Comparison of ENCODE assay signal across 20 mouse cellular contexts in genomic region chr9:28800100-28800499, GRCm38 (mm10).
DNase-seq lines count a peak whose midpoint lies in the region; ATAC-seq and TF ChIP-seq lines count a peak whose summit lies in the region.
"Had no signal": no experiment of that assay in that cellular context is flagged by ENCODE, and none has a peak within 500 bp of the region (broad histone marks: within the 10 kb centered on the region; RNA-seq: fewer than 3 reads in every experiment).

No protein-coding gene starts in this region.

- 4% methylated on average over 2 of the region's 2 CpGs for WGBS in hindbrain, embryonic 10.5 days
- 17% methylated on average over 2 of the region's 2 CpGs for WGBS in hindbrain, postnatal 0 days
- 15% methylated on average over 2 of the region's 2 CpGs for WGBS in forebrain, embryonic 13.5 days

- no peak for TF ChIP-seq CTCF in hindbrain, postnatal 0 days (IDR thresholded peaks at IDR 0.05; ENCODE audit: low read depth)

- no peaks in the 10 kb centered on the region for H3K36me3 ChIP-seq in hindbrain, embryonic 10.5 days
- H3K36me3 ChIP-seq in hindbrain, postnatal 0 days (ENCODE audit: insufficient read depth, low read length), result no peaks in the 10 kb centered on the region
- H3K36me3 ChIP-seq in forebrain, embryonic 13.5 days (ENCODE audit: poor library complexity, severe bottlenecking), result no peaks in the 10 kb centered on the region
- H3K36me3 ChIP-seq: embryonic facial prominence, embryonic 15.5 days; heart, embryonic 12.5 days; hindbrain, embryonic 12.5 days; intestine, embryonic 15.5 days had no signal

- no peak overlapping the region for H3K4me2 ChIP-seq in hindbrain, postnatal 0 days (ENCODE audit: low read depth, low read length)
- H3K4me2 ChIP-seq in forebrain, embryonic 13.5 days, result no peak overlapping the region
- H3K4me2 ChIP-seq: embryonic facial prominence, embryonic 15.5 days; heart, embryonic 12.5 days; hindbrain, embryonic 12.5 days; intestine, embryonic 15.5 days had no signal

- no peak overlapping the region for H3K4me3 ChIP-seq in hindbrain, embryonic 10.5 days
- H3K4me3 ChIP-seq in hindbrain, postnatal 0 days (ENCODE audit: low read length), result no peak overlapping the region
- no peak overlapping the region for H3K4me3 ChIP-seq in brown adipose tissue, adult 24 weeks (ENCODE audit: insufficient read depth, low read depth, low read length)
- H3K4me3 ChIP-seq in forebrain, embryonic 13.5 days, result no peak overlapping the region
- H3K4me3 ChIP-seq: embryonic facial prominence, embryonic 15.5 days; erythroblast, embryonic 14.5 days; heart, embryonic 12.5 days; hindbrain, embryonic 12.5 days; intestine, embryonic 15.5 days had no signal

- no peak overlapping the region for H3K27ac ChIP-seq in hindbrain, embryonic 10.5 days
- H3K27ac ChIP-seq in hindbrain, postnatal 0 days, result no peak overlapping the region
- H3K27ac ChIP-seq in brown adipose tissue, adult 24 weeks (replicated peaks; ENCODE audit: low read depth, low read length), result peak overlapping the region; percentile 25; the same call in 1 of the 2 replicates
- no peak overlapping the region for H3K27ac ChIP-seq in forebrain, embryonic 13.5 days
- H3K27ac ChIP-seq: embryonic facial prominence, embryonic 15.5 days; hindbrain, embryonic 12.5 days; intestine, embryonic 15.5 days had no signal

- no peaks in the 10 kb centered on the region for H3K27me3 ChIP-seq in hindbrain, embryonic 10.5 days (ENCODE audit: insufficient read depth, poor library complexity, severe bottlenecking)
- no peaks in the 10 kb centered on the region for H3K27me3 ChIP-seq in hindbrain, postnatal 0 days (ENCODE audit: insufficient read depth, low read length)
- H3K27me3 ChIP-seq in forebrain, embryonic 13.5 days, result no peaks in the 10 kb centered on the region
- H3K27me3 ChIP-seq: CH12.LX; embryonic facial prominence, embryonic 15.5 days; heart, embryonic 12.5 days; hindbrain, embryonic 12.5 days; intestine, embryonic 15.5 days had no signal

- DNase-seq in hindbrain, embryonic 10.5 days (ENCODE audit: low spot score), result peak; percentile 10
- DNase-seq in hindbrain, postnatal 0 days (ENCODE audit: low spot score), result no peak
- peak; percentile 33 for DNase-seq in forelimb bud, embryonic 11.5 days (ENCODE audit: low read depth, low spot score)
- DNase-seq in adrenal gland, adult (ENCODE audit: inconsistent age in 2 of 2, low spot score in 1 of 2), result no peak
- DNase-seq: adrenal gland, postnatal 10 days; cerebellum, adult 11-12 months; cerebellum, adult 9-11 months; gastrocnemius, postnatal 14 days; heart, postnatal 36 days; kidney, adult 18-20 months had no signal

- no peak for ATAC-seq in hindbrain, postnatal 0 days
- no peak for ATAC-seq in forebrain, embryonic 13.5 days
- ATAC-seq: forebrain, embryonic 16.5 days; hindbrain, embryonic 16.5 days; intestine, embryonic 15.5 days had no signal

- no peaks in the 10 kb centered on the region for H3K9me3 ChIP-seq in hindbrain, embryonic 10.5 days
- H3K9me3 ChIP-seq in hindbrain, postnatal 0 days (ENCODE audit: low read length), result no peaks in the 10 kb centered on the region
- H3K9me3 ChIP-seq in forebrain, embryonic 13.5 days (replicated peaks), result no peaks in the 10 kb centered on the region
- H3K9me3 ChIP-seq: embryonic facial prominence, embryonic 15.5 days; heart, embryonic 12.5 days; hindbrain, embryonic 12.5 days; intestine, embryonic 15.5 days had no signal

- no peak overlapping the region for H3K9ac ChIP-seq in hindbrain, postnatal 0 days (replicated peaks; ENCODE audit: low read length)
- no peak overlapping the region for H3K9ac ChIP-seq in forebrain, embryonic 13.5 days
- H3K9ac ChIP-seq: embryonic facial prominence, embryonic 15.5 days; heart, embryonic 12.5 days; hindbrain, embryonic 12.5 days; intestine, embryonic 15.5 days had no signal

- H3K4me1 ChIP-seq in hindbrain, embryonic 10.5 days (replicated peaks), result peaks cover 19% of the 10 kb centered on the region
- H3K4me1 ChIP-seq in hindbrain, postnatal 0 days (ENCODE audit: insufficient read depth, low read length), result no peaks in the 10 kb centered on the region
- H3K4me1 ChIP-seq in brown adipose tissue, adult 24 weeks (ENCODE audit: control insufficient read depth, insufficient read depth, insufficient read length, low read length), result no peaks in the 10 kb centered on the region
- no peaks in the 10 kb centered on the region for H3K4me1 ChIP-seq in forebrain, embryonic 13.5 days
- H3K4me1 ChIP-seq: embryonic facial prominence, embryonic 15.5 days; heart, embryonic 12.5 days; intestine, embryonic 15.5 days had no signal

Comparison
In these comparisons a context has a peak if more than half of its experiments do, and no peak if none do; other contexts are left out.
1. DNase-seq: peak in hindbrain, embryonic 10.5 days (single experiment) and forelimb bud, embryonic 11.5 days (single experiment); none in hindbrain, postnatal 0 days (single experiment) and adrenal gland, adult (0 of 2).